Mouse (Mus musculus): ENCODE measurements at regions not wholly inside any gene's neighbourhood (a gene's known extent, or its start where the extent isn't known, plus 50 kb on each side); places are given as distances from the start of the nearest gene placed in this dataset.
"Not testable (repeated sequence)": the region's sequence is repeated elsewhere in the genome, so short reads cannot be mapped to it uniquely, and the experiment has no call there.

- no peak for ATAC-seq (ENCODE audit: insufficient number of reproducible peaks, low FRiP score, low TSS enrichment, low read depth)
- H3K27me3 ChIP-seq: no peaks in the 10 kb centered on the region
- WGBS: 83% methylated on average over 10 of the region's 10 CpGs
- H3K9me3 ChIP-seq: no peaks in the 10 kb centered on the region
- H3K4me2 ChIP-seq: no peak overlapping the region
- H3K4me1 ChIP-seq: no peaks in the 10 kb centered on the region
- H3K9ac ChIP-seq: no peak overlapping the region
- H3K4me3 ChIP-seq: no peak overlapping the region
- no peaks in the 10 kb centered on the region for H3K36me3 ChIP-seq
- H3K27ac ChIP-seq: no peak overlapping the region
Measured at GRCm38 (mm10) chr8:126864314-126864948, 81.2 kb downstream of the Tomm20 start.

DNA sequence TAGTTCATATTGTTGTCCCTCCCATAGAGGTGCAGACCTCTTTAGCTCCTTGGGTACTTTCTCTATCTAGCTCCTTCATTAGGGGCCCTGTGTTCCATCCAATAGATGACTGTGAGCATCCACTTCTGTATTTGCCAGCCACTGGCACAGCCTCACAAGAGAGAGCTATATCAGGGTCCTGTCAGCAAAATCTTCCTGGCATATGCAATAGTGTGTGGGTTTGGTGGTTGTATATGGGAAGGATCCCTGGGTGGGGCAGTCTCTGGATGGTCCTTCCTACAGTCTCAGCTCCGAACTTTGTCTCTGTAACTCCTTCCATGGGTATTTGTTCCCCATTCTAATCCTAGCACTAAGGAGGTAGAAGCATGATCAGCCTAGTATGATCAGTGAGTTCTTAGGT is 82.0 kb downstream of the Tomm20 start:
- H3K36me3 ChIP-seq; H3K4me3 ChIP-seq; H3K27ac ChIP-seq; H3K9ac ChIP-seq; H3K4me2 ChIP-seq; H3K27me3 ChIP-seq; H3K9me3 ChIP-seq; ATAC-seq (ENCODE audit: insufficient number of reproducible peaks, low FRiP score, low TSS enrichment, low read depth); H3K4me1 ChIP-seq: not testable (repeated sequence)
- WGBS: 78% methylated on average over 1 of the region's 1 CpGs

GRCm38 (mm10) chr8:126861754-126862153 is 83.9 kb downstream of the Tomm20 start:
- H3K4me3 ChIP-seq: no peak overlapping the region
- H3K9ac ChIP-seq: no peak overlapping the region
- H3K36me3 ChIP-seq: no peaks in the 10 kb centered on the region
- H3K27me3 ChIP-seq: no peaks in the 10 kb centered on the region
- no peak for ATAC-seq (ENCODE audit: insufficient number of reproducible peaks, low FRiP score, low TSS enrichment, low read depth)
- H3K4me2 ChIP-seq: no peak overlapping the region
- no peaks in the 10 kb centered on the region for H3K9me3 ChIP-seq
- no peak overlapping the region for H3K27ac ChIP-seq
- no peaks in the 10 kb centered on the region for H3K4me1 ChIP-seq
- WGBS: 82% methylated on average over 8 of the region's 8 CpGs

GRCm38 (mm10) chr8:126860630-126861029 is 85.0 kb downstream of the Tomm20 start:
- Histone ChIP-seq H3K4me2 (no peak overlapping the region), H3K4me3 (no peak overlapping the region), H3K27ac (no peak overlapping the region), H3K4me1 (no peaks in the 10 kb centered on the region), H3K36me3 (no peaks in the 10 kb centered on the region), H3K27me3 (no peaks in the 10 kb centered on the region), H3K9ac (no peak overlapping the region), H3K9me3 (no peaks in the 10 kb centered on the region)
- 88% methylated on average over 7 of the region's 7 CpGs for WGBS
- ATAC-seq (ENCODE audit: insufficient number of reproducible peaks, low FRiP score, low TSS enrichment, low read depth): no peak

- Histone ChIP-seq H3K9ac (no peak overlapping the region), H3K36me3 (no peaks in the 10 kb centered on the region), H3K4me2 (no peak overlapping the region), H3K4me3 (no peak overlapping the region), H3K27ac (no peak overlapping the region; the same call in 1 of the 2 replicates), H3K27me3 (no peaks in the 10 kb centered on the region), H3K4me1 (no peaks in the 10 kb centered on the region), H3K9me3 (no peaks in the 10 kb centered on the region)
- 80% methylated on average over 5 of the region's 5 CpGs for WGBS
- ATAC-seq (ENCODE audit: insufficient number of reproducible peaks, low FRiP score, low TSS enrichment, low read depth): no peak
Measured at GRCm38 (mm10) chr8:126859706-126860424, 85.8 kb downstream of the Tomm20 start.

DNA sequence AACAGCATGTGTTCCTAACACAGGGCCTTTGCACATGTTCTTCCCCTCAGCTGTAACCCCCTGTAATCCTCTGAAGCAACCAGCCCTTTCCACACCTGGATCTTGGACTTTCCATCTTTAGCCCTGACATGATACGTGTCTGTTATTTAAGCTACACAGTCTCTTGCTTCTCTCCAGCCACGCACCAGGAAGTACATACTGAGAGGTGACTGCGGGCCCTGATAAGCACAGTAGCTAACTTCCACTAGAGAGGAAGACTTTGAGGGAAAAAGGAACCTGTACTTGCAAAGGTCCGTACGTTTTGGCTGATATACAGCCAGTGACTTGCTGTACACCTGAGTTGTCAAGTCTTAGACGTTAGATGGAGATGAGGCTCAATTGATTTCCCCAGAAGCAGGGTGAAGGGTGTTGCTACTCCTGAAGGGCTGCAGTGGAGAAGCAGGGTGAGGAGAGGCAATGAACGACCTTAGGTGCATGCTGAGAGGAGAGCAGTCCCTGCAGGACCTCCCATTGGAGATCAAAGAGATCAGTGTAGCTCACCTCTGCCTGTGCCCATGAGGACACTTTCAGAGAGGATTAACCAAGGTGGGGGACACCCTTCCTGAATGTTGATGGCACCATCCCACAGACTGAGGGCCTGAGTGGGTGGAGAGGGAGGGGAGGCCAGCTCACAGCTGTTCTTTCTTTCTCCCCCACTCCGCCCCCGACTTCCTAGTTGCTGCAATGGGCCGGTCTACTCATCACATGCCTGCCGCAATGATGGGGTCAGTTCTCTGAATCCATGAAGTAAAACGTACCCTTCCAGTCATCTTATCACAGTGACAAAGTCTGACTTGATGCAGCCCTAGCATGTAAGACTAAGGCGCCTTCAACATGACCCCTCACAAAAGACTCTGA is 88.1 kb downstream of the Tomm20 start:
- Histone ChIP-seq H3K9ac (no peak overlapping the region), H3K36me3 (no peaks in the 10 kb centered on the region), H3K4me2 (no peak overlapping the region), H3K27me3 (no peaks in the 10 kb centered on the region), H3K4me3 (no peak overlapping the region), H3K9me3 (no peaks in the 10 kb centered on the region), H3K27ac (no peak overlapping the region; the same call in 1 of the 2 replicates), H3K4me1 (peaks cover 7% of the 10 kb centered on the region)
- no peak for ATAC-seq (ENCODE audit: insufficient number of reproducible peaks, low FRiP score, low TSS enrichment, low read depth)
- WGBS: 78% methylated on average over 13 of the region's 13 CpGs

DNA sequence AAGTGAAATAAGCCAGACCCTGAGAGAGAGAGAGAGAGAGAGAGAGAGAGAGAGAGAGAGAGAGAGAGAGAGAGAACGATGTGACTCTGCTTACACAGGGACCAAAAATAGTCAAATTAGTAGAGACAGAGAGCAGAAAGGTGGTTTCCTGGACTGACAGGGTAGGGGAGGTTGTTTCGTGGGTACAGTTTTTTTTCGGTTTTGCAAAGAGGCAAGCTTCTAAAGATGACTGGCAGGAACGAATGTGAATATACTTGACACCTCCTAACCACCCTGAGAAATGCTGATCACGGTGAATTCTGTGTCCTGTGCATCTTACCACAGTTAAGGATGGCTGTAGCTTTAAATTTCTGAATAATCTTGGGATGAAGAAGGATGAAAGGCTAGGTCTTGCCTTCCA is 89.7 kb downstream of the Tomm20 start:
- Histone ChIP-seq H3K27ac (no peak overlapping the region), H3K9ac (no peak overlapping the region), H3K4me2 (no peak overlapping the region), H3K4me1 (peaks cover 7% of the 10 kb centered on the region), H3K4me3 (no peak overlapping the region), H3K36me3 (no peaks in the 10 kb centered on the region), H3K9me3 (no peaks in the 10 kb centered on the region), H3K27me3 (no peaks in the 10 kb centered on the region)
- no peak for ATAC-seq (ENCODE audit: insufficient number of reproducible peaks, low FRiP score, low TSS enrichment, low read depth)
- 61% methylated on average over 5 of the region's 5 CpGs for WGBS

DNA sequence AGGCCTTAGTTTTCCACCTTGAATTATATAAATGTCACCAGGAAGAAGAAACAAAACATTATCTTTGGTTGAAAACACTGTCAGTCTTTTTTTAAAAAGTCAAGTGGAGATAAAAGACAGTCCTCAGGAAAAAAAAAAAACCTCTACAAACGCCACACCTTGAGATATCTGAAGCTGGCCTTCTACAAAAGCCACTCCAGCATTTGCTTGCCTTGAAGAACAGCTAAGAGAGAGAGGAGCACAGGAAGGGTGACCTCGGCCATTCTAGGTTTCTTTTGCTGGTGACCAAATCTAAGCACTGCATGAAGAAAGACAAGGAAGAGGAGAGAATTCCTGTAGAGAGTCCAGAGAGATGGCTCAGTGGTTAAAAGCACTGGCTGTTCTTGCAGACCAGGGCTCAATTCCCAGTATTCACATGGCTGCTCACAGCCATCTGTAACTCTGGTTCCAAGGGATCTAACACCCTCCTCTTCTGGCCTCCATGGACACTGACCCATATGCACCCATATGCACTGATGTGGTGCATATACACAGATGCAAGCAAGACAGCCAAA is 90.5 kb downstream of the Tomm20 start:
- Histone ChIP-seq H3K27ac (no peak overlapping the region), H3K4me3 (no peak overlapping the region), H3K36me3 (no peaks in the 10 kb centered on the region), H3K9me3 (no peaks in the 10 kb centered on the region), H3K4me2 (no peak overlapping the region), H3K4me1 (peaks cover 7% of the 10 kb centered on the region), H3K27me3 (no peaks in the 10 kb centered on the region), H3K9ac (no peak overlapping the region)
- 72% methylated on average over 2 of the region's 2 CpGs for WGBS
- no peak for ATAC-seq (ENCODE audit: insufficient number of reproducible peaks, low FRiP score, low TSS enrichment, low read depth)

- no peak for ATAC-seq (ENCODE audit: insufficient number of reproducible peaks, low FRiP score, low TSS enrichment, low read depth)
- 71% methylated on average over 22 of the region's 22 CpGs for WGBS
- H3K27me3 ChIP-seq: no peaks in the 10 kb centered on the region
- no peak overlapping the region for H3K9ac ChIP-seq
- H3K4me3 ChIP-seq: no peak overlapping the region
- H3K4me1 ChIP-seq: peaks cover 10% of the 10 kb centered on the region
- H3K27ac ChIP-seq: no peak overlapping the region
- H3K36me3 ChIP-seq: no peaks in the 10 kb centered on the region
- H3K9me3 ChIP-seq: no peaks in the 10 kb centered on the region
- H3K4me2 ChIP-seq: no peak overlapping the region
Measured at GRCm38 (mm10) chr8:126854121-126855055, 91.3 kb downstream of the Tomm20 start.

DNA sequence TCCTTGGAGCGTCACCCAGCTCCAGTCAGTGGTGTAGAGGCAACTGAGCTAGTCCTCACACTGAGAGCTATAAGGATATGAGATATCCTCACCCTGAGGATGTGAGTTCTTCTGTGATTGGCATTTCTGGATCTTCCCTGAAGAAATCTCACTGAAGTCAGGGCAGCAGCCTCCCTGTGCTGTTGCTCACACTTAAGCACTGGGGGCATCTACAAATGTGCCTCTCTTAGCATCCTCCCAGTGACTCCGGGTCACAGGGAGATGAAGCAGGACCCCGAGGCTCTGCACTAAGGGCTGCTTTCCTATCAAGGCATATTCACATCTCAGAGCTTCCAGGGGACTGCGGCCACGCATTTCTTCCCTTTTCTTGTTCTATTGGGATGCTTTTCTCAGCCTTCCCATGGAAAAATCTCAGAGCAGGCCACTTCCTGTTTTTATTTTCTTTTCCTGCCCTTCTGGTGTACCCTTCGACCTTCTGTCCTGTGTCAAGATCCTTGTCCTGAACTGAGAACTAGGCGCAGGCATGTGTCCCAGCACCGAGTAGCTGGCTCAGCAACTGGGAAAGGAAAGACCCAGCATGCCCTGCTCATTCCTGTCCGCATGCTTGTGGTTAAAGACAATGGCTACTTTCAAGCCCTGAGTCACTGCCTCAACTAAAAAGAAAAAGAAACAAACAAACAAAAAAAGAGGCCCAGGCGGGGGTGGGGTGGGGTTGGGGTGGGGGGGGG is 92.8 kb downstream of the Tomm20 start:
- 65% methylated on average over 10 of the region's 10 CpGs for WGBS
- no peak for ATAC-seq (ENCODE audit: insufficient number of reproducible peaks, low FRiP score, low TSS enrichment, low read depth)
- Histone ChIP-seq H3K4me2 (no peak overlapping the region), H3K9me3 (no peaks in the 10 kb centered on the region), H3K36me3 (no peaks in the 10 kb centered on the region), H3K4me3 (no peak overlapping the region), H3K9ac (no peak overlapping the region), H3K4me1 (peaks cover 10% of the 10 kb centered on the region), H3K27me3 (no peaks in the 10 kb centered on the region), H3K27ac (peak overlapping the region; percentile 44; the same call in 1 of the 2 replicates)
